Mouse (Mus musculus) frontal cortex, postnatal 14 days (tissue): Measurements from ENCODE around the gene Olfr352.

ENCODE experiments used
- DNase-seq, 2 experiments: peaks; one replicate each; pipeline ENCODE4 v3.0.0; 2022; ENCODE audit warnings: low spot score in 2 of 2

The Olfr352 gene

GRCm38 (mm10) chr2:36868160-36868559 is at the start of gene Olfr352:
Gene Olfr352, plus strand, starts transcription at chr2:36868460.
- DNase-seq: no peak

GRCm38 (mm10) chr2:36846010-36846409 is 22.2 kb upstream of the Olfr352 start, which contains the start of gene Olfr350:
Gene Olfr350, plus strand, starts transcription at chr2:36846310.
- DNase-seq: no peak

GRCm38 (mm10) chr2:36862560-36862959 is 5.7 kb upstream of the Olfr352 start, which contains the start of gene Olfr351:
Gene Olfr351, minus strand, starts transcription at chr2:36862660.
- DNase-seq: no peak

GRCm38 (mm10) chr2:36892836-36893235 is 24.6 kb downstream of the Olfr352 start, which contains the start of gene Olfr353:
Gene Olfr353, minus strand, starts transcription at chr2:36892936.
- DNase-seq: no peak

GRCm38 (mm10) chr2:36897114-36897513 is 28.9 kb downstream of the Olfr352 start:
- DNase-seq: no peak

GRCm38 (mm10) chr2:36905380-36905779 is 37.1 kb downstream of the Olfr352 start, which contains the start of gene Olfr354:
Gene Olfr354, plus strand, starts transcription at chr2:36905680.
- DNase-seq: no peak
